Mouse (Mus musculus): Measurements from ENCODE around the gene Sptbn4. TPM values are rescaled to one million over a fixed set of nuclear protein-coding genes. Genes with fewer than 3 reads are reported as not detected.

Gene Sptbn4
- total RNA-seq, 4 experiments from 2014 or later, result 0.22 to 0.49 (median 0.30) TPM

GRCm38 (mm10) chr7:27326101-27326880 lies 121.2 kb downstream of the Sptbn4 start:
- no peak for DNase-seq (ENCODE audit: low spot score)

GRCm38 (mm10) chr7:27325697-27326096 lies 121.8 kb downstream of the Sptbn4 start:
- DNase-seq (ENCODE audit: low spot score), result peak; percentile 85

GRCm38 (mm10) chr7:27324928-27325327 lies 122.6 kb downstream of the Sptbn4 start:
- DNase-seq (ENCODE audit: low spot score), result no peak

- DNase-seq (ENCODE audit: low spot score), result no peak
Observed at GRCm38 (mm10) chr7:27324161-27324560, 123.3 kb downstream of the Sptbn4 start.

- no peak for DNase-seq (ENCODE audit: low spot score)
Observed at GRCm38 (mm10) chr7:27323001-27323400, 124.5 kb downstream of the Sptbn4 start.

- DNase-seq (ENCODE audit: low spot score), result no peak
Observed at GRCm38 (mm10) chr7:27322291-27322690, 125.2 kb downstream of the Sptbn4 start.

GRCm38 (mm10) chr7:27319411-27319810 lies 128.1 kb downstream of the Sptbn4 start:
- DNase-seq (ENCODE audit: low spot score), result no peak

GRCm38 (mm10) chr7:27315958-27316357 lies 131.5 kb downstream of the Sptbn4 start:
- no peak for DNase-seq (ENCODE audit: low spot score)

- DNase-seq (ENCODE audit: low spot score), result no peak
Observed at GRCm38 (mm10) chr7:27314393-27314792, 133.1 kb downstream of the Sptbn4 start.

- no peak for DNase-seq (ENCODE audit: low spot score)
Observed at GRCm38 (mm10) chr7:27311651-27312284, 135.7 kb downstream of the Sptbn4 start.

- no peak for DNase-seq (ENCODE audit: low spot score)
Observed at GRCm38 (mm10) chr7:27310996-27311535, 136.4 kb downstream of the Sptbn4 start.

- no peak for DNase-seq (ENCODE audit: low spot score)
Observed at GRCm38 (mm10) chr7:27310306-27310705, 137.2 kb downstream of the Sptbn4 start.

GRCm38 (mm10) chr7:27309832-27310231 lies 137.7 kb downstream of the Sptbn4 start:
- no peak for DNase-seq (ENCODE audit: low spot score)

- DNase-seq (ENCODE audit: low spot score), result no peak
Observed at GRCm38 (mm10) chr7:27308821-27309549, 138.5 kb downstream of the Sptbn4 start.

- no peak for DNase-seq (ENCODE audit: low spot score)
Observed at GRCm38 (mm10) chr7:27307551-27307950, 139.9 kb downstream of the Sptbn4 start.

Other genes starting within 250 kb of the Sptbn4 start
- 1 to 10 TPM; 4.6 to 6.2 (median 4.8) TPM for gene Itpkc, start 219.0 kb downstream of the Sptbn4 start, total RNA-seq (2022)
- gene Coq8b, start 214.7 kb downstream of the Sptbn4 start, total RNA-seq (2022), result 10 to 100 TPM in 2 of 4 experiments, 1 to 10 TPM in 2; 9.0 to 12.6 (median 10.1) TPM
- 1 to 10 TPM; 3.4 to 5.0 (median 4.1) TPM for gene Numbl, start 189.3 kb downstream of the Sptbn4 start, total RNA-seq (2022)
- 100 to 1,000 TPM; 166 to 198 (median 187) TPM for gene Ltbp4, start 110.0 kb downstream of the Sptbn4 start, total RNA-seq (2022)
- 1 to 10 TPM; 4.8 to 8.0 (median 6.0) TPM for gene Shkbp1, start 91.7 kb downstream of the Sptbn4 start, total RNA-seq (2022)
- gene Gm20479, start 90.3 kb downstream of the Sptbn4 start, total RNA-seq (2022), result not detected
- gene Blvrb, start 292 bp upstream of the Sptbn4 start, total RNA-seq (2022), result 10 to 100 TPM; 27.7 to 29.2 (median 29.0) TPM
- 1 to 10 TPM; 4.8 to 5.7 (median 5.6) TPM for gene Sertad3, start 26.1 kb upstream of the Sptbn4 start, total RNA-seq (2022)
- 10 to 100 TPM in 3 of 4 experiments, 1 to 10 TPM in 1; 8.4 to 11.5 (median 10.2) TPM for gene Sertad1, start 39.2 kb upstream of the Sptbn4 start, total RNA-seq (2022)
- 1 to 10 TPM in 1 of 4 experiments, under 1 TPM in 3; 0.75 to 1.0 (median 0.80) TPM for gene Prx, start 51.6 kb upstream of the Sptbn4 start, total RNA-seq (2022)
- gene Hipk4, start 75.6 kb upstream of the Sptbn4 start, total RNA-seq (2022), result under 1 TPM in 3 of 4 experiments, not detected in 1; 0.14 to 0.16 (median 0.14) TPM
- 10 to 100 TPM; 26.8 to 33.5 (median 30.5) TPM for gene Pld3, start 105.5 kb upstream of the Sptbn4 start, total RNA-seq (2022)
- 10 to 100 TPM; 67.6 to 72.3 (median 70.8) TPM for gene 2310022A10Rik, start 105.5 kb upstream of the Sptbn4 start, total RNA-seq (2022)
- gene Akt2, start 143.9 kb upstream of the Sptbn4 start, total RNA-seq (2022), result 100 to 1,000 TPM; 169 to 227 (median 202) TPM
- gene Ttc9b, start 206.2 kb upstream of the Sptbn4 start, total RNA-seq (2022), result not detected
- gene Map3k10, start 226.9 kb upstream of the Sptbn4 start, total RNA-seq (2022), result 10 to 100 TPM; 18.4 to 21.5 (median 20.8) TPM
- 1 to 10 TPM in 1 of 4 experiments, under 1 TPM in 3; 0.56 to 1.9 (median 0.71) TPM for gene Zfp607b, start 241.7 kb upstream of the Sptbn4 start, total RNA-seq (2022)